Mouse (Mus musculus) midbrain, embryonic 12.5 days (tissue): Measurements from ENCODE around the gene Inpp5a. TPM values are rescaled to one million over a fixed set of nuclear protein-coding genes. Genes with fewer than 3 reads are reported as not detected.
"Not testable (repeated sequence)": the region's sequence is repeated elsewhere in the genome, so short reads cannot be mapped to it uniquely, and the experiment has no call there.

Experiments used
- ATAC-seq: fragments of 200-750 bp; cut with Nextera tagmentation; 2 replicates; pipeline ENCODE4 v1.8.0; 2017; ENCODE audit warnings: low read depth, moderate TSS enrichment, moderate library complexity; ENCODE audit not compliant: low FRiP score
- H3K27ac ChIP-seq: fragments of 300-500 bp; sonication (generic); replicated peaks from 2 replicates; pipeline ENCODE4 v1.5.1; 2016; ENCODE audit warnings: mild to moderate bottlenecking
- H3K27me3 ChIP-seq: fragments of 300-500 bp; sonication (generic); 2 replicates; pipeline ENCODE4 v1.6.1; 2016; ENCODE audit warnings: mild to moderate bottlenecking
- H3K36me3 ChIP-seq: fragments of 300-500 bp; sonication (generic); 2 replicates; pipeline ENCODE4 v1.6.1; 2016
- H3K4me1 ChIP-seq: fragments of 300-500 bp; sonication (generic); 2 replicates; pipeline ENCODE4 v1.6.1; 2016
- H3K4me2 ChIP-seq: fragments of 300-500 bp; sonication (generic); replicated peaks from 2 replicates; pipeline ENCODE4 v1.6.1; 2016; ENCODE audit warnings: mild to moderate bottlenecking, moderate library complexity
- H3K4me3 ChIP-seq: fragments of 300-500 bp; sonication (generic); 2 replicates; pipeline ENCODE4 v1.5.1; 2016; ENCODE audit warnings: mild to moderate bottlenecking
- H3K9ac ChIP-seq: fragments of 300-500 bp; sonication (generic); replicated peaks from 2 replicates; pipeline ENCODE4 v1.6.1; 2016; ENCODE audit warnings: mild to moderate bottlenecking, moderate library complexity
- H3K9me3 ChIP-seq: fragments of 300-500 bp; sonication (generic); 2 replicates; pipeline ENCODE4 v1.6.1; 2016; ENCODE audit warnings: mild to moderate bottlenecking
- WGBS: fragments of 180-500 bp; shearing (Covaris S2); methylation state at CpG from one replicate; pipeline ENCODE4 v1.1.7; 2016; 5-methylcytosine and 5-hydroxymethylcytosine counted together
- polyA plus RNA-seq: library from polyadenylated mRNA; unstranded; fragments of >200 nt; fragmentation: Nextera tagmentation; extraction: Ambion mirVana; gene quantifications from 2 replicates; pipeline ENCODE4 v1.2.1, GENCODE M21; 2016

The Inpp5a gene
- polyA plus RNA-seq, 1 experiment from 2014 or later, result 24.8 TPM

DNA sequence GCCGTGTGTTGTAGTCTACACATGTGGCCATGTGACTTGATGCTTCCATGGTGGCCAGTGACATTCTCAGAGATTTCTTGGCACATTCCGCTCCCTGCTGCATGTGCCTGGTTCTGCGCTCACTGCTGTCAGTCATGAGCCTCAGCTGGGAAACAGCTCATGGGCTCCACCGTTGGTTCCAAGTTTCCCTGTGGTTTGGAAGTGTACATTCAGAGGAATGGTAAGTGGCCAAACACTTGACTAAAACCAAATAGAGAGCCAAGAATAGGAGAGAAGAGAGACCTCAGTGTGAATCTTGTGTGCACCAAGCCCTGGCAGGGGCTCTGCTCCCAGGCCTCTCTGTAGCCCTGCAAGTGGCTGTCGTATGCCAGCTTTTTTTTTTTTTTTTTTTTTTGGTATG is 21.0 kb downstream of the Inpp5a start:
- no peaks in the 10 kb centered on the region for H3K9me3 ChIP-seq
- ATAC-seq, result no peak
- no peak overlapping the region for H3K9ac ChIP-seq
- H3K4me2 ChIP-seq, result no peak overlapping the region
- H3K4me3 ChIP-seq, result no peak overlapping the region
- no peak overlapping the region for H3K27ac ChIP-seq
- no peaks in the 10 kb centered on the region for H3K4me1 ChIP-seq
- H3K36me3 ChIP-seq, result no peaks in the 10 kb centered on the region
- H3K27me3 ChIP-seq, result no peaks in the 10 kb centered on the region
- 94% methylated on average over 5 of the region's 5 CpGs for WGBS

- no peaks in the 10 kb centered on the region for H3K27me3 ChIP-seq
- H3K36me3 ChIP-seq, result no peaks in the 10 kb centered on the region
- peaks cover 5% of the 10 kb centered on the region; the same call in 1 of the 2 replicates for H3K4me1 ChIP-seq
- no peak overlapping the region for H3K4me3 ChIP-seq
- no peak for ATAC-seq
- H3K4me2 ChIP-seq, result no peak overlapping the region
- H3K9me3 ChIP-seq, result no peaks in the 10 kb centered on the region
- H3K9ac ChIP-seq, result 0 out of 2 replicates have a peak overlapping the region, but pooled peaks have one; percentile 4
- WGBS, result 71% methylated on average over 8 of the region's 8 CpGs
- H3K27ac ChIP-seq, result no peak overlapping the region
Observed at GRCm38 (mm10) chr7:139412223-139412950, 23.5 kb downstream of the Inpp5a start.

- H3K4me1 ChIP-seq, result peaks cover 5% of the 10 kb centered on the region; the same call in 1 of the 2 replicates
- H3K9me3 ChIP-seq, result no peaks in the 10 kb centered on the region
- no peak overlapping the region for H3K4me3 ChIP-seq
- H3K36me3 ChIP-seq, result no peaks in the 10 kb centered on the region
- ATAC-seq, result no peak
- no peak overlapping the region for H3K4me2 ChIP-seq
- no peak overlapping the region for H3K9ac ChIP-seq
- H3K27ac ChIP-seq, result no peak overlapping the region
- H3K27me3 ChIP-seq, result no peaks in the 10 kb centered on the region
- 84% methylated on average over 3 of the region's 3 CpGs for whole genome bisulfite sequencing
Observed at GRCm38 (mm10) chr7:139413400-139413799, 24.5 kb downstream of the Inpp5a start.

DNA sequence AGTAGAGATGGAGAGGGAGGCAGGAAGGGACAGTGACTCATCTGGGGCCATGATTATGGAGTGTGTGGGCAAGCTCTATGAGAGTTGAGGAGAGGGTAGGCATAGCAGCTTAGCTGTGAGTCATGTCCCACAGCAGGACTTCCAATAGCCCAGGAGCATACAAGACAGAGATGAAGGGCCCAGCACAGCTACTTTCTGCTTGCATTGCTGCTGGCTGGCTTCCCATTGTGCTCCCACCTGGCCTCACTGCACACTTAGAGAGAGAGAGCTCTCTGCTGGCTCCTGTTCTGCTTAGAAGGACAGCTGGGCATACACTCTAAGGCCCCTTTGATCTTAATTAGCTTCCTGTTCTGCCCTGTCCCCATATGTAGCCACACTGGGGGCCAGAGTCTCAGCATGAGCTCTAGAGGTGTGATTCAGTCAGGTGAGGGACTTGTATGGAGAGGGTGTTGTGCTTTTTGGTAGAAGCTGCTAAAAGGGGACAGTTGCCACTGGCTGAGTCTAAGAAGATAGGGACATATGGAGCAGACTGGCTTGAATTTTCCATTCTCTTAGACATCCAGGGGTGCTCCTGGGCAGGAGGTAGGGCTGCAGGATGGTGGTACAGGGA is 26.8 kb downstream of the Inpp5a start:
- no peak overlapping the region for H3K9ac ChIP-seq
- H3K4me1 ChIP-seq, result peaks cover 5% of the 10 kb centered on the region; the same call in 1 of the 2 replicates
- ATAC-seq, result no peak
- no peaks in the 10 kb centered on the region for H3K27me3 ChIP-seq
- H3K9me3 ChIP-seq, result no peaks in the 10 kb centered on the region
- H3K36me3 ChIP-seq, result no peaks in the 10 kb centered on the region
- H3K4me3 ChIP-seq, result no peak overlapping the region
- no peak overlapping the region for H3K4me2 ChIP-seq
- H3K27ac ChIP-seq, result no peak overlapping the region

DNA sequence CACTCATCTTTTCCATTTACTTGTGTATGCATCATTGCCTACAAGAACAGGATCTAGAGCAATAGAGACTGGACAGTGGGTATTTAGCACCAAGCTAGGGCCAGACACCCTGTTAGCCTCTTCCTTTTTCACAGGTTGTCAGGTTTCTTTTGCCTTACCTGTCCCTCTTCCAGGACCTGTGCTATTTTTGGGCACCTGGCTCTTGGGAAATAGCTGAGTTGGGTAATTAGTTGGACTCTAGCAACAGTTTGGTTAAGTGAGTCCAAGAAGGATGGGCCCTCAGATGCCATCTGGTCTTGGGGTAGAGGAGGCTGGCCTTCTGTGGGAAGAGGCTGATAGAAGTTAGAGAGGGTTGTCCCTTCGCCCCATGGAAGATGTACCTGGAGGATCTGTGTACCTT is 29.5 kb downstream of the Inpp5a start:
- Histone ChIP-seq H3K27me3 (no peaks in the 10 kb centered on the region), H3K36me3 (no peaks in the 10 kb centered on the region), H3K9me3 (no peaks in the 10 kb centered on the region), H3K4me3 (no peak overlapping the region), H3K4me2 (no peak overlapping the region), H3K9ac (no peak overlapping the region), H3K4me1 (peaks cover 5% of the 10 kb centered on the region; the same call in 1 of the 2 replicates), H3K27ac (no peak overlapping the region)
- WGBS, result 93% methylated on average over 1 of the region's 1 CpGs
- no peak for ATAC-seq

DNA sequence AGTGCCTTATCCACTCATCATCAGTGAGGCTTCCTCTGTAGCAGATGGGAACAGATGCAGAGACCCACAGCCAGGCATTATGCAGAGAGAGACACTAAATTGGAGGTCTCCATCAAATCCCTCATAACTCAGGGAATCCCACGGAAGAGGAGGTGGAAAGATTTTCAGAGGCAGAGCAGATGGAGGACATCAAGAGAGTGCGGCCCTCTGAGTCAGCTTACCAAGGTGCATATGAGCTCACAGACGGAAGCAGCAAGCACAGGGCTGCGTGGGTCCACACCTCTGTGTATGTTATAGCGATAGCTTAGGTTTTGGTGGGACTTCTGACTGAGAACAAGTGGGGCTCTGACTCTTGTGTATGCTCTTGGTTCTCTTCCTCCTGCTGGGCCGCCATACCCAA is 33.9 kb downstream of the Inpp5a start:
- no peaks in the 10 kb centered on the region for H3K4me1 ChIP-seq
- H3K9ac ChIP-seq, result no peak overlapping the region
- H3K27ac ChIP-seq, result no peak overlapping the region
- H3K4me3 ChIP-seq, result no peak overlapping the region
- no peak for ATAC-seq
- H3K27me3 ChIP-seq, result no peaks in the 10 kb centered on the region
- 93% methylated on average over 6 of the region's 6 CpGs for WGBS
- H3K4me2 ChIP-seq, result no peak overlapping the region
- H3K36me3 ChIP-seq, result peaks cover 5% of the 10 kb centered on the region; the same call in 1 of the 2 replicates
- no peaks in the 10 kb centered on the region for H3K9me3 ChIP-seq

- WGBS, result 90% methylated on average over 5 of the region's 5 CpGs
Observed at GRCm38 (mm10) chr7:139434095-139434830, 45.4 kb downstream of the Inpp5a start.

GRCm38 (mm10) chr7:139434931-139435330 is 46.0 kb downstream of the Inpp5a start:
- not testable (repeated sequence) for H3K27me3 ChIP-seq, H3K36me3 ChIP-seq, H3K4me1 ChIP-seq, H3K4me3 ChIP-seq, ATAC-seq, H3K9ac ChIP-seq, H3K27ac ChIP-seq, H3K9me3 ChIP-seq, H3K4me2 ChIP-seq
- WGBS, result 90% methylated on average over 2 of the region's 2 CpGs

More at GRCm38 (mm10) chr7:139434095-139434830, 45.4 kb downstream of the Inpp5a start:
- Histone ChIP-seq H3K4me3 (no peak overlapping the region), H3K4me2 (no peak overlapping the region), H3K9me3 (0 out of 2 replicates have a peak, but pooled peaks cover 4% of the 10 kb centered on the region), H3K36me3 (no peaks in the 10 kb centered on the region), H3K27me3 (no peaks in the 10 kb centered on the region), H3K27ac (no peak overlapping the region), H3K9ac (no peak overlapping the region), H3K4me1 (0 out of 2 replicates have a peak, but pooled peaks cover 6% of the 10 kb centered on the region)
- no peak for ATAC-seq

DNA sequence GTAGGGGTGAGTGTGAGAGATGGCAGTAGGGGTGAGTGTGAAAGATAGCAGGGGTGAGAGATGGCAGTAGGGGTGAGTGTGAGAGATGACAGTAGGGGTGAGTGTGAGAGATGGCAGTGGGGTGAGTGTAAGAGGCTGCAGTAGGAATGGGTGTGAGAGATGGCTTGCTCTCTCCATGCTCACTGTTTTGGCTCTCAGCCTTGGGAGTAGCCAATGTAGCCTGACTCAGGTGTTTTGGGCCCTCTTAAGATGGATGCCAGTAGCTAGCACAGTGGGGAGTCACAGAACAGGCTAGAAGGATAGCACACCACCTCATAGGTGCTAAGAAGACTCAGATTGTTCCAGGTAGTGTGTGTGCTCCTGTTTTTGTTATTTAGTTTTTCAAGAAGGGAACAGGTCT is 46.8 kb downstream of the Inpp5a start:
- H3K27me3 ChIP-seq, result no peaks in the 10 kb centered on the region

GRCm38 (mm10) chr7:139436951-139437350 is 48.0 kb downstream of the Inpp5a start:
- H3K4me2 ChIP-seq, result no peak overlapping the region
- H3K4me3 ChIP-seq, result no peak overlapping the region
- peaks cover 14% of the 10 kb centered on the region for H3K4me1 ChIP-seq
- ATAC-seq, result no peak
- no peaks in the 10 kb centered on the region for H3K27me3 ChIP-seq
- no peaks in the 10 kb centered on the region for H3K36me3 ChIP-seq
- 93% methylated on average over 7 of the region's 7 CpGs for WGBS
- no peak overlapping the region for H3K27ac ChIP-seq
- no peak overlapping the region for H3K9ac ChIP-seq
- no peaks in the 10 kb centered on the region for H3K9me3 ChIP-seq

More for the DNA sequence above, 46.8 kb downstream of the Inpp5a start:
- Histone ChIP-seq H3K9me3 (0 out of 2 replicates have a peak, but pooled peaks cover 4% of the 10 kb centered on the region), H3K4me2 (no peak overlapping the region), H3K4me3 (no peak overlapping the region), H3K9ac (no peak overlapping the region), H3K27ac (no peak overlapping the region), H3K4me1 (0 out of 2 replicates have a peak, but pooled peaks cover 9% of the 10 kb centered on the region), H3K36me3 (no peaks in the 10 kb centered on the region)
- ATAC-seq, result no peak

DNA sequence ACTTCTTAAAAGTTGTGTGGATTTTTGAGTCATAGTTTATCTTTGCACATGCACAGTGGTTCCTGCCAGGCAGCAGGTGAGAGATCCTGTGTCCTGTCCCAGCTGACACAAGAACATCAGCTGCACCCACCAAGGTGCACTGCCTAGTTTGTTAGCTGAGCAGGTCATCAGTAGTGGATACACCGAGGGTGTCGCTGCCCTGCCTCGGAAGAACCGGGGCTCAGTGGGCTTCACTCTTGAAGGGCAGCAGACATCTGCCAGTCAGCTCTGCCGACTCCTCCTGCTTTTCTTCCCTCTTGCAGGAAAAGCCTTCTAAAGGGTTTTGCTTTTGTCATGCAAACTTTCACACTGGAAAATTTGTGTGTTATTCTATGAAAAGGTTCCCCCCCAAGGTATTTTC is 48.6 kb downstream of the Inpp5a start:
- no peak for ATAC-seq
- 61% methylated on average over 5 of the region's 5 CpGs for WGBS
- H3K4me1 ChIP-seq, result peaks cover 14% of the 10 kb centered on the region

More for the DNA sequence above, 48.6 kb downstream of the Inpp5a start:
- Histone ChIP-seq H3K27me3 (no peaks in the 10 kb centered on the region), H3K4me2 (no peak overlapping the region), H3K27ac (no peak overlapping the region), H3K4me3 (no peak overlapping the region), H3K36me3 (no peaks in the 10 kb centered on the region), H3K9me3 (no peaks in the 10 kb centered on the region), H3K9ac (no peak overlapping the region)
